Mouse (Mus musculus) erythroblast, embryonic 14.5 days (primary cell): ENCODE results near the gene Cybc1.

Experiments
- GATA1 ChIP-seq: IDR thresholded peaks from 2 replicates; pipeline ENCODE4 v1.6.1; 2012; ENCODE audit warnings: low read length, inconsistent platforms, mixed read lengths
- TAL1 ChIP-seq: IDR thresholded peaks from 3 replicates; pipeline ENCODE4 v1.6.1; 2012; ENCODE audit warnings: low read length, inconsistent platforms, mixed read lengths

DNA sequence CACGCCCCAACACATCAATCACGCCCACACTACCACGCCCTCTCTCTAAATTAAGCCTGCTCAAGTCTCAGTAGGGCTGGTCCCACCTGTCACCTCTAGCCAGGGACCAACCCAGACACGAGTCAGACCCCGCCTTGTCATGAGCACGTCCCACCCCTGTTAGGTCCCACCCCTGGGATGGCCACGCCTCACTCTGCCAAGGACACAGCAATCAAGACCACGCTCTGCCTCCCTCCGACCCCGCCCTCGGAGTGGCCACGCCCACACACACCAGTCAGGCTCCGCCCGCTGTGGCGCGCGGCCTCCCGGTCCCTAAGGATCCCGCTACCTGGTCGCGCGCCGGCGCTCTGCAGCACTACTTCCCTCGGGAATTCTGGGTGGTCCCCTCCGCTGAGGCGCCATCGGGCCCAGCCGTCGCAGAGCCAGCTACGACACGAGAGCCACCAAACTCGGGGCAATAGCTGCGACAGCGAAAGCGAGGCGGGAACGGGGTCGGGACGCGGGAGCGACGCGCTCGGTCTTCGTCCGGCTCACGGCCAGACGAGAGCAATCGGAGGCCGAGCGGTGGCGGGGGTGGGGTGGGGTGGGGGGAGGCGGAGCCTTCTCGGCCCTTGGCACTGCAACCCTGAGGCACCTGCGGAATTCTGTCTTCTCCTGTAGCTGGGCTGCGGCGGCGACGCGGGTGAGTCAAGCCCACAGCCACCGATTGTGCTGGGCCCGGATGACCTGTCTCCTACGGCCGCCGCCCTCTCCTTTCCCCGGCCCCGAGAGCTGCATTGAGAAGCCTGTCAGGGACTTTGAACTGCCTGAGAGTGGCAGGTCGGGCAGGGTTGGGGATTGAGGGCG, 24.7 kb downstream of the Cybc1 start, which contains the start of the genes Hexdc and Ogfod3:
- no peak for TF ChIP-seq GATA1
- TF ChIP-seq TAL1, result no peak
